Comparison of ENCODE assay signal across 23 mouse cellular contexts in genomic region chr8:107219078-107219477, GRCm38 (mm10).
"Had no signal": no experiment of that assay in that cellular context is flagged by ENCODE, and none has a peak within 500 bp of the region (broad histone marks: within the 10 kb centered on the region; RNA-seq: fewer than 3 reads in every experiment).

No protein-coding gene starts in this region.

- H3K27ac ChIP-seq: intestine, embryonic 15.5 days; kidney, embryonic 15.5 days; limb, embryonic 12.5 days; limb, embryonic 15.5 days; liver, embryonic 15.5 days; lung, embryonic 15.5 days; midbrain, embryonic 12.5 days; neural tube, embryonic 13.5 days; stomach, embryonic 15.5 days had no signal

- H3K36me3 ChIP-seq: intestine, embryonic 15.5 days; kidney, embryonic 15.5 days; limb, embryonic 12.5 days; limb, embryonic 15.5 days; liver, embryonic 15.5 days; lung, embryonic 15.5 days; midbrain, embryonic 12.5 days; neural tube, embryonic 13.5 days; stomach, embryonic 15.5 days had no signal

- H3K9me3 ChIP-seq: intestine, embryonic 15.5 days; kidney, embryonic 15.5 days; limb, embryonic 12.5 days; limb, embryonic 15.5 days; liver, embryonic 15.5 days; lung, embryonic 15.5 days; midbrain, embryonic 12.5 days; neural tube, embryonic 13.5 days; stomach, embryonic 15.5 days had no signal

- H3K4me1 ChIP-seq: intestine, embryonic 15.5 days; limb, embryonic 15.5 days; lung, embryonic 15.5 days; midbrain, embryonic 12.5 days; neural tube, embryonic 13.5 days; stomach, embryonic 15.5 days had no signal

- H3K4me2 ChIP-seq: intestine, embryonic 15.5 days; kidney, embryonic 15.5 days; limb, embryonic 12.5 days; limb, embryonic 15.5 days; liver, embryonic 15.5 days; lung, embryonic 15.5 days; midbrain, embryonic 12.5 days; neural tube, embryonic 13.5 days; stomach, embryonic 15.5 days had no signal

- DNase-seq: kidney, adult 11 months; kidney, adult 8-10 months; kidney, postnatal 10 days; kidney, postnatal 36 days; left cerebral cortex, postnatal 4 days; lung, postnatal 10 days; lung, postnatal 36 days; retina, postnatal 1 day; right cerebral cortex, postnatal 25 days; spleen, adult 18-20 months; thymus, adult 18-20 months; thymus, postnatal 36 days had no signal

- H3K9ac ChIP-seq: intestine, embryonic 15.5 days; kidney, embryonic 15.5 days; limb, embryonic 12.5 days; limb, embryonic 15.5 days; liver, embryonic 15.5 days; lung, embryonic 15.5 days; midbrain, embryonic 12.5 days; neural tube, embryonic 13.5 days; stomach, embryonic 15.5 days had no signal

- H3K4me3 ChIP-seq: intestine, embryonic 15.5 days; kidney, embryonic 15.5 days; limb, embryonic 12.5 days; limb, embryonic 15.5 days; liver, embryonic 15.5 days; lung, embryonic 15.5 days; midbrain, embryonic 12.5 days; myocyte; neural tube, embryonic 13.5 days; stomach, embryonic 15.5 days had no signal

- H3K27me3 ChIP-seq: intestine, embryonic 15.5 days; kidney, embryonic 15.5 days; limb, embryonic 12.5 days; limb, embryonic 15.5 days; liver, embryonic 15.5 days; lung, embryonic 15.5 days; midbrain, embryonic 12.5 days; neural tube, embryonic 13.5 days; stomach, embryonic 15.5 days had no signal

- ATAC-seq: intestine, embryonic 15.5 days; midbrain, embryonic 16.5 days had no signal
